Mouse (Mus musculus) adrenal gland, postnatal 14 days (tissue): ENCODE data around the gene Zfp458. TPM values are rescaled to one million over a fixed set of nuclear protein-coding genes. Genes with fewer than 3 reads are reported as not detected.
"Not testable (repeated sequence)": the region's sequence is repeated elsewhere in the genome, so short reads cannot be mapped to it uniquely, and the experiment has no call there.

ENCODE experiments used
- DNase-seq: peaks from one replicate; pipeline ENCODE4 v3.0.0; 2021; ENCODE audit warnings: mixed read lengths
- long read RNA-seq, 2 experiments: library from polyadenylated mRNA; stranded (forward); transcript quantifications; one replicate each; pipeline ENCODE4 v2.0.0; 2021
- total RNA-seq: library from RNA; stranded (reverse); gene quantifications from 2 replicates; pipeline ENCODE4 v1.2.3, GENCODE M21; 2021

The Zfp458 gene
- 3.7 and 3.8 TPM in 2 replicates for total RNA-seq
- long read RNA-seq, experiment 1, full-length matches to known transcripts, result 2 of 2 reads
- long read RNA-seq, experiment 1, partial matches to known transcripts, result 0 of 2 reads
- long read RNA-seq, experiment 1, other reads (novel, unspliced or antisense), result 0 of 2 reads
- long read RNA-seq, experiment 2, full-length matches to known transcripts, result 1 of 1 reads
- long read RNA-seq, experiment 2, partial matches to known transcripts, result 0 of 1 reads
- long read RNA-seq, experiment 2, other reads (novel, unspliced or antisense), result 0 of 1 reads

- DNase-seq, result no peak
Measured at GRCm38 (mm10) chr13:67278314-67278713, at the start of gene Zfp458. Gene Zfp458, minus strand, starts transcription at chr13:67278466.

GRCm38 (mm10) chr13:67306718-67307117 lies 28.5 kb upstream of the Zfp458 start:
- no peak for DNase-seq

GRCm38 (mm10) chr13:67305822-67306672 lies 27.8 kb upstream of the Zfp458 start, which contains the start of gene Zfp457:
Gene Zfp457, minus strand, starts transcription at chr13:67306485.
- peak; percentile 89 for DNase-seq

- not testable (repeated sequence) for DNase-seq
Measured at GRCm38 (mm10) chr13:67269383-67270065, 8.7 kb downstream of the Zfp458 start.

- DNase-seq, result peak; percentile 75
Measured at GRCm38 (mm10) chr13:67268568-67269369, 9.5 kb downstream of the Zfp458 start.

GRCm38 (mm10) chr13:67214015-67214607 lies 64.2 kb downstream of the Zfp458 start:
- no peak for DNase-seq

Other genes starting within 250 kb of the Zfp458 start
- 1.3 and 1.7 TPM in 2 replicates for gene Zfp712, start 217.3 kb downstream of the Zfp458 start, total RNA-seq
- gene Zfp708, start 180.5 kb downstream of the Zfp458 start, total RNA-seq, result 1.1 TPM in 2 replicates
- 3.4 and 4.2 TPM in 2 replicates for gene Gm28557, start 169.9 kb downstream of the Zfp458 start, total RNA-seq
- gene Rslcan18, start 162.2 kb downstream of the Zfp458 start, total RNA-seq, result 0.90 and 1.0 TPM in 2 replicates
- 4.6 and 5.5 TPM in 2 replicates for gene Zfp759, start 156.8 kb downstream of the Zfp458 start, total RNA-seq
- gene Rsl1, start 105.3 kb downstream of the Zfp458 start, total RNA-seq, result 6.1 and 6.2 TPM in 2 replicates
- 1.7 and 2.0 TPM in 2 replicates for gene Zfp455, start 84.0 kb downstream of the Zfp458 start, total RNA-seq
- gene Zfp457, start 28.0 kb upstream of the Zfp458 start, total RNA-seq, result 3.7 and 3.8 TPM in 2 replicates
- gene Zfp595, start 54.1 kb upstream of the Zfp458 start, total RNA-seq, result 4.4 and 5.3 TPM in 2 replicates
- gene Gm28044, start 82.1 kb upstream of the Zfp458 start, total RNA-seq, result 1.1 and 3.3 TPM in 2 replicates
- gene Zfp953, start 82.1 kb upstream of the Zfp458 start, total RNA-seq, result 2.7 and 4.0 TPM in 2 replicates
- gene Gm28041, start 97.3 kb upstream of the Zfp458 start, total RNA-seq, result 1.2 TPM in 1 of 2 replicates, not detected in the other
- 1.4 and 3.5 TPM in 2 replicates for gene Zfp456, start 97.3 kb upstream of the Zfp458 start, total RNA-seq
- gene Zfp429, start 121.4 kb upstream of the Zfp458 start, total RNA-seq, result 3.5 and 5.0 TPM in 2 replicates
- 0.71 TPM in 1 of 2 replicates, not detected in the other for gene Zfp459, start 143.0 kb upstream of the Zfp458 start, total RNA-seq
- 13.5 and 14.5 TPM in 2 replicates for gene Zfp874a, start 173.2 kb upstream of the Zfp458 start, total RNA-seq
- gene Zfp874b, start 205.8 kb upstream of the Zfp458 start, total RNA-seq, result 14.7 and 18.2 TPM in 2 replicates
- 5.6 and 6.7 TPM in 2 replicates for gene Zfp58, start 222.1 kb upstream of the Zfp458 start, total RNA-seq
- 0.33 TPM in 1 of 2 replicates, not detected in the other for gene Gm26965, start 247.7 kb upstream of the Zfp458 start, total RNA-seq
- gene Zfp87, start 247.7 kb upstream of the Zfp458 start, total RNA-seq, result 15.6 and 23.4 TPM in 2 replicates